Mouse (Mus musculus) gastrocnemius, postnatal 4 days (tissue): Measurements from ENCODE around the gene Nop9. TPM values are rescaled to one million over a fixed set of nuclear protein-coding genes. Genes with fewer than 3 reads are reported as not detected.
A peak's percentile ranks its signal among the peaks of the same experiment; 100 is the strongest.

ENCODE experiments used
- DNase-seq, 2 experiments: peaks; one replicate each; pipeline ENCODE4 v3.0.0; 2021 to 2022; ENCODE audit warnings: low spot score in 2 of 2, mixed read lengths in 2 of 2
- long read RNA-seq, 2 experiments: library from polyadenylated mRNA; stranded (forward); transcript quantifications; one replicate each; pipeline ENCODE4 v2.0.0; 2021
- total RNA-seq, 2 experiments: library from RNA; stranded (reverse); gene quantifications; 2 replicates each; pipeline ENCODE4 v1.2.3; 2021

The Nop9 gene
- total RNA-seq: 10 to 100 TPM; 16.9 to 18.5 TPM
- long read RNA-seq, experiment 1, transcript Nop9-201 (10 exons, 3,694 nt): major isoform, 54 of 64 reads
- long read RNA-seq, experiment 1, partial matches to known transcripts: 3 of 64 reads
- long read RNA-seq, experiment 1, other reads (novel, unspliced or antisense): 7 of 64 reads
- long read RNA-seq, experiment 2, transcript Nop9-201 (10 exons, 3,694 nt): major isoform, 72 of 80 reads
- long read RNA-seq, experiment 2, partial matches to known transcripts: 1 of 80 reads
- long read RNA-seq, experiment 2, other reads (novel, unspliced or antisense): 7 of 80 reads

- DNase-seq: peak; percentile 82 to 88
Observed at GRCm38 (mm10) chr14:55745180-55745860, at the start of gene Nop9, which contains the start of gene Dhrs1. Nop9 (plus strand) TSS chr14:55745693. Dhrs1 (minus strand) TSS chr14:55745690.

- DNase-seq: no peak
Observed at GRCm38 (mm10) chr14:55697226-55697625, 48.3 kb upstream of the Nop9 start.

GRCm38 (mm10) chr14:55701131-55701530, 44.4 kb upstream of the Nop9 start:
- DNase-seq: no peak

- DNase-seq: no peak
Observed at GRCm38 (mm10) chr14:55702761-55703160, 42.7 kb upstream of the Nop9 start.

GRCm38 (mm10) chr14:55706051-55706600, 39.4 kb upstream of the Nop9 start:
- DNase-seq: no peak

- DNase-seq: no peak
Observed at GRCm38 (mm10) chr14:55707397-55707796, 38.1 kb upstream of the Nop9 start.

GRCm38 (mm10) chr14:55709509-55709908, 36.0 kb upstream of the Nop9 start:
- no peak for DNase-seq

- no peak for DNase-seq
Observed at GRCm38 (mm10) chr14:55711786-55712185, 33.7 kb upstream of the Nop9 start.

GRCm38 (mm10) chr14:55713007-55713728, 32.3 kb upstream of the Nop9 start:
- DNase-seq: no peak

- DNase-seq: no peak
Observed at GRCm38 (mm10) chr14:55713729-55714122, 31.8 kb upstream of the Nop9 start, which contains the start of gene Tgm1. Tgm1 (minus strand) TSS chr14:55713926.

- DNase-seq: no peak
Observed at GRCm38 (mm10) chr14:55714893-55715292, 30.6 kb upstream of the Nop9 start.

GRCm38 (mm10) chr14:55716271-55716670, 29.2 kb upstream of the Nop9 start:
- no peak for DNase-seq

GRCm38 (mm10) chr14:55716884-55717283, 28.6 kb upstream of the Nop9 start:
- no peak for DNase-seq

- DNase-seq: no peak
Observed at GRCm38 (mm10) chr14:55719737-55720136, 25.8 kb upstream of the Nop9 start.

GRCm38 (mm10) chr14:55720666-55721065, 24.8 kb upstream of the Nop9 start:
- DNase-seq: no peak

- no peak for DNase-seq
Observed at GRCm38 (mm10) chr14:55721076-55721475, 24.4 kb upstream of the Nop9 start.

- peak; percentile 80 to 92 for DNase-seq
Observed at GRCm38 (mm10) chr14:55721700-55722437, 23.6 kb upstream of the Nop9 start, which contains the start of gene Rabggta. Rabggta (minus strand) TSS chr14:55722263.

- no peak for DNase-seq
Observed at GRCm38 (mm10) chr14:55722438-55722945, 23.0 kb upstream of the Nop9 start.

- DNase-seq: no peak
Observed at GRCm38 (mm10) chr14:55723433-55723832, 22.1 kb upstream of the Nop9 start.

- no peak for DNase-seq
Observed at GRCm38 (mm10) chr14:55724411-55724871, 21.1 kb upstream of the Nop9 start.
